Mouse (Mus musculus) ES-Bruce4 (cell line): ENCODE measurements at regions not wholly inside any gene's neighbourhood (a gene's known extent, or its start where the extent isn't known, plus 50 kb on each side); places are given as distances from the start of the nearest gene placed in this dataset.

Experiments used
- CTCF ChIP-seq: IDR thresholded peaks from one replicate; pipeline ENCODE4 v1.8.1; 2011; ENCODE audit warnings: low read depth, low read length
- POLR2A ChIP-seq: IDR thresholded peaks from one replicate; pipeline ENCODE4 v1.8.1; 2011; ENCODE audit warnings: low read length; ENCODE audit not compliant: insufficient read depth

GRCm38 (mm10) chr14:102699015-102699414, 283.4 kb downstream of the Kctd12 start:
- TF ChIP-seq POLR2A (no peak), CTCF (no peak)
